Mouse (Mus musculus) frontal cortex, postnatal 10 days (tissue): ENCODE data around the gene Arglu1.
A peak's percentile ranks its signal among the peaks of the same experiment; 100 is the strongest.

Source experiments
- DNase-seq, 2 experiments: peaks; one replicate each; pipeline ENCODE4 v3.0.0; 2022; ENCODE audit warnings: low spot score in 2 of 2, mixed read lengths in 1 of 2

Arglu1 gene

GRCm38 (mm10) chr8:8621236-8621917, 68.9 kb downstream of the Arglu1 start:
- DNase-seq: peak; percentile 32 to 35

GRCm38 (mm10) chr8:8620536-8620935, 69.8 kb downstream of the Arglu1 start:
- DNase-seq: no peak

- no peak for DNase-seq
These were observed 70.8 kb downstream of the Arglu1 start for GRCm38 (mm10) chr8:8619221-8620194.
